Mouse (Mus musculus) Muller cell, postnatal 12 days (primary cell): Measurements from ENCODE around the gene Pced1b.
A peak's percentile ranks its signal among the peaks of the same experiment; 100 is the strongest.

Source experiments
- DNase-seq: peaks from one replicate; pipeline ENCODE4 v3.0.0-alpha.2; 2015; ENCODE audit errors: inconsistent ontology term

The Pced1b gene

GRCm38 (mm10) chr15:97257206-97257775 lies 10.4 kb downstream of the Pced1b start:
- DNase-seq, result peak; percentile 83

GRCm38 (mm10) chr15:97258483-97259230 lies 11.8 kb downstream of the Pced1b start:
- no peak for DNase-seq

GRCm38 (mm10) chr15:97259300-97259699 lies 12.4 kb downstream of the Pced1b start:
- DNase-seq, result no peak

GRCm38 (mm10) chr15:97259968-97260597 lies 13.2 kb downstream of the Pced1b start:
- no peak for DNase-seq

GRCm38 (mm10) chr15:97262251-97262650 lies 15.3 kb downstream of the Pced1b start:
- no peak for DNase-seq

- no peak for DNase-seq
Observed at GRCm38 (mm10) chr15:97266236-97266845, 19.4 kb downstream of the Pced1b start.

- DNase-seq, result no peak
Observed at GRCm38 (mm10) chr15:97267094-97267695, 20.3 kb downstream of the Pced1b start.

GRCm38 (mm10) chr15:97271985-97272697 lies 25.2 kb downstream of the Pced1b start:
- no peak for DNase-seq

- no peak for DNase-seq
Observed at GRCm38 (mm10) chr15:97272831-97273230, 25.9 kb downstream of the Pced1b start.

- DNase-seq, result peak; percentile 33
Observed at GRCm38 (mm10) chr15:97275626-97276395, 28.9 kb downstream of the Pced1b start.

- DNase-seq, result peak; percentile 56
Observed at GRCm38 (mm10) chr15:97276660-97277153, 29.8 kb downstream of the Pced1b start.

- DNase-seq, result no peak
Observed at GRCm38 (mm10) chr15:97277328-97277727, 30.4 kb downstream of the Pced1b start.

- DNase-seq, result no peak
Observed at GRCm38 (mm10) chr15:97278340-97278948, 31.5 kb downstream of the Pced1b start.

GRCm38 (mm10) chr15:97280131-97280530 lies 33.2 kb downstream of the Pced1b start:
- no peak for DNase-seq

GRCm38 (mm10) chr15:97280776-97281175 lies 33.9 kb downstream of the Pced1b start:
- DNase-seq, result no peak

- no peak for DNase-seq
Observed at GRCm38 (mm10) chr15:97281712-97282571, 35.0 kb downstream of the Pced1b start.

- no peak for DNase-seq
Observed at GRCm38 (mm10) chr15:97282572-97282881, 35.6 kb downstream of the Pced1b start.

GRCm38 (mm10) chr15:97284201-97284600 lies 37.3 kb downstream of the Pced1b start:
- no peak for DNase-seq

- DNase-seq, result no peak
Observed at GRCm38 (mm10) chr15:97285665-97286212, 38.8 kb downstream of the Pced1b start.
